In genomic region chr5:12584886-12585285, GRCm38 (mm10) we compare ENCODE assay signal across 18 mouse cellular contexts.
"Had no signal": no experiment of that assay in that cellular context is flagged by ENCODE, and none has a peak within 500 bp of the region (broad histone marks: within the 10 kb centered on the region; RNA-seq: fewer than 3 reads in every experiment).

No protein-coding gene starts in this region.

- H3K27ac ChIP-seq: layer of hippocampus, adult 2 months; limb, embryonic 10.5 days; limb, embryonic 13.5 days; liver, embryonic 12.5 days; liver, embryonic 15.5 days; lung, embryonic 15.5 days had no signal

- H3K9ac ChIP-seq: limb, embryonic 13.5 days; liver, embryonic 12.5 days; liver, embryonic 15.5 days; lung, embryonic 15.5 days had no signal

- H3K4me2 ChIP-seq: limb, embryonic 13.5 days; liver, embryonic 12.5 days; liver, embryonic 15.5 days; lung, embryonic 15.5 days; midbrain, embryonic 11.5 days had no signal

- H3K4me1 ChIP-seq: liver, embryonic 12.5 days; liver, embryonic 15.5 days had no signal

- H3K4me3 ChIP-seq: layer of hippocampus, adult 2 months; limb, embryonic 10.5 days; limb, embryonic 13.5 days; liver, embryonic 12.5 days; liver, embryonic 15.5 days; lung, embryonic 15.5 days; megakaryocyte, embryonic 14.5 days had no signal

- H3K9me3 ChIP-seq: limb, embryonic 10.5 days; limb, embryonic 13.5 days; liver, embryonic 12.5 days; liver, embryonic 15.5 days; lung, embryonic 15.5 days; megakaryocyte, embryonic 14.5 days had no signal

- H3K27me3 ChIP-seq: limb, embryonic 13.5 days; liver, embryonic 12.5 days; liver, embryonic 15.5 days; lung, embryonic 15.5 days; megakaryocyte, embryonic 14.5 days had no signal

- H3K36me3 ChIP-seq: limb, embryonic 10.5 days; liver, embryonic 12.5 days; liver, embryonic 15.5 days; lung, embryonic 15.5 days had no signal

- ATAC-seq: liver, embryonic 12.5 days had no signal

- DNase-seq: kidney, adult 11 months; kidney, adult 9 months; kidney, postnatal 25 days; layer of hippocampus, adult 9-11 months; liver; lung, adult 18-20 months; lung, postnatal 10 days; lung, postnatal 36 days; midbrain, embryonic 14.5 days; thymus, postnatal 25 days had no signal
